Mouse (Mus musculus) ES-E14 (cell line): ENCODE results near the gene Rab43.

Experiments used
- MAFK ChIP-seq: IDR thresholded peaks from 2 replicates; pipeline ENCODE4 v1.6.1; 2014; ENCODE audit warnings: mild to moderate bottlenecking, low read depth, low read length, inconsistent platforms; ENCODE audit not compliant: insufficient read depth
- ZC3H11A ChIP-seq: IDR thresholded peaks from 2 replicates; pipeline ENCODE4 v1.6.1; 2012; ENCODE audit warnings: low read depth, mild to moderate bottlenecking, inconsistent platforms, low read length, borderline replicate concordance

- TF ChIP-seq ZC3H11A (no peak), MAFK (no peak)
Observed at GRCm38 (mm10) chr6:87788266-87788895, 23.6 kb downstream of the Rab43 start.
